ENCODE assay signal across 17 mouse cellular contexts in genomic region chr7:65018036-65018679, GRCm38 (mm10).
DNase-seq lines count a peak whose midpoint lies in the region; ATAC-seq and TF ChIP-seq lines count a peak whose summit lies in the region.
"Had no signal": no experiment of that assay in that cellular context is flagged by ENCODE, and none has a peak within 500 bp of the region (broad histone marks: within the 10 kb centered on the region; RNA-seq: fewer than 3 reads in every experiment).

No protein-coding gene starts in this region.

- no peak overlapping the region for H3K4me3 ChIP-seq in forebrain, embryonic 15.5 days
- H3K4me3 ChIP-seq in hindbrain, postnatal 0 days (ENCODE audit: low read length) = no peak overlapping the region
- H3K4me3 ChIP-seq in midbrain, embryonic 16.5 days (ENCODE audit: low read depth, low read length) = no peak overlapping the region
- H3K4me3 ChIP-seq: embryonic facial prominence, embryonic 10.5 days; neural tube, embryonic 13.5 days had no signal

- peak; percentile 7 for DNase-seq in layer of hippocampus, adult 11-12 months (ENCODE audit: low spot score)
- no peak for DNase-seq in layer of hippocampus, postnatal 36 days
- peak; percentile 22 for DNase-seq in hindbrain, postnatal 0 days (ENCODE audit: low spot score)
- DNase-seq in T-cell, adult 2 months (ENCODE audit: low spot score) = no peak
- no peak for DNase-seq in adrenal gland, postnatal 10 days
- DNase-seq: adrenal gland, postnatal 36 days; B cell, adult 2 months; cerebellum, adult 18-20 months; gastrocnemius, postnatal 10 days; kidney, adult 11 months; kidney, postnatal 25 days; liver; lung, embryonic 14.5 days had no signal

- 21% methylated on average over 8 of the region's 8 CpGs for WGBS in forebrain, embryonic 15.5 days
- WGBS in hindbrain, postnatal 0 days = 31% methylated on average over 8 of the region's 8 CpGs
- 30% methylated on average over 8 of the region's 8 CpGs for WGBS in midbrain, embryonic 16.5 days

- H3K27me3 ChIP-seq in forebrain, embryonic 15.5 days = no peaks in the 10 kb centered on the region
- H3K27me3 ChIP-seq in hindbrain, postnatal 0 days (ENCODE audit: insufficient read depth, low read length) = no peaks in the 10 kb centered on the region
- no peaks in the 10 kb centered on the region for H3K27me3 ChIP-seq in midbrain, embryonic 16.5 days (ENCODE audit: control insufficient read depth, insufficient read depth, low read depth, low read length)
- H3K27me3 ChIP-seq: neural tube, embryonic 13.5 days had no signal

- H3K4me1 ChIP-seq in forebrain, embryonic 15.5 days = peaks cover 18% of the 10 kb centered on the region
- H3K4me1 ChIP-seq in hindbrain, postnatal 0 days (ENCODE audit: insufficient read depth, low read length) = no peaks in the 10 kb centered on the region
- H3K4me1 ChIP-seq in midbrain, embryonic 16.5 days (ENCODE audit: control insufficient read depth, insufficient read depth, low read length) = peaks cover 11% of the 10 kb centered on the region

- no peak overlapping the region for H3K4me2 ChIP-seq in forebrain, embryonic 15.5 days (replicated peaks)
- no peak overlapping the region for H3K4me2 ChIP-seq in hindbrain, postnatal 0 days (ENCODE audit: low read depth, low read length)
- H3K4me2 ChIP-seq in midbrain, embryonic 16.5 days (ENCODE audit: low read length) = no peak overlapping the region
- H3K4me2 ChIP-seq: lung, embryonic 14.5 days; neural tube, embryonic 13.5 days had no signal

- H3K9ac ChIP-seq in forebrain, embryonic 15.5 days (replicated peaks) = no peak overlapping the region
- H3K9ac ChIP-seq in hindbrain, postnatal 0 days (replicated peaks; ENCODE audit: low read length) = no peak overlapping the region
- no peak overlapping the region for H3K9ac ChIP-seq in midbrain, embryonic 16.5 days (ENCODE audit: low read depth, low read length)
- H3K9ac ChIP-seq: lung, embryonic 14.5 days; neural tube, embryonic 13.5 days had no signal

- ATAC-seq in forebrain, embryonic 15.5 days (replicated peaks) = peak; percentile 83
- no peak for ATAC-seq in hindbrain, postnatal 0 days
- ATAC-seq in midbrain, embryonic 16.5 days = peak; percentile 54

- H3K27ac ChIP-seq in forebrain, embryonic 15.5 days (replicated peaks) = peak overlapping the region; percentile 41
- 0 out of 2 replicates have a peak overlapping the region, but pooled peaks have one; percentile 1 for H3K27ac ChIP-seq in hindbrain, postnatal 0 days
- H3K27ac ChIP-seq in midbrain, embryonic 16.5 days (ENCODE audit: low read length) = peak overlapping the region; percentile 23
- H3K27ac ChIP-seq: embryonic facial prominence, embryonic 10.5 days; neural tube, embryonic 13.5 days had no signal

- no peaks in the 10 kb centered on the region for H3K36me3 ChIP-seq in forebrain, embryonic 15.5 days
- no peaks in the 10 kb centered on the region for H3K36me3 ChIP-seq in hindbrain, postnatal 0 days (ENCODE audit: insufficient read depth, low read length)
- H3K36me3 ChIP-seq in midbrain, embryonic 16.5 days (ENCODE audit: control insufficient read depth, insufficient read depth, low read length) = no peaks in the 10 kb centered on the region
- H3K36me3 ChIP-seq: embryonic facial prominence, embryonic 10.5 days; neural tube, embryonic 13.5 days had no signal

- no peaks in the 10 kb centered on the region for H3K9me3 ChIP-seq in forebrain, embryonic 15.5 days
- no peaks in the 10 kb centered on the region for H3K9me3 ChIP-seq in hindbrain, postnatal 0 days (ENCODE audit: low read length)
- no peaks in the 10 kb centered on the region for H3K9me3 ChIP-seq in midbrain, embryonic 16.5 days (replicated peaks; ENCODE audit: control insufficient read depth, low read length, poor library complexity, severe bottlenecking)
- H3K9me3 ChIP-seq: embryonic facial prominence, embryonic 10.5 days; neural tube, embryonic 13.5 days had no signal

- TF ChIP-seq CTCF in hindbrain, postnatal 0 days (IDR thresholded peaks at IDR 0.05; ENCODE audit: low read depth) = no peak

Comparison
In these comparisons a context has a peak if more than half of its experiments do, and no peak if none do; other contexts are left out.
1. DNase-seq: peak in layer of hippocampus, adult 11-12 months (single experiment) and hindbrain, postnatal 0 days (single experiment); none in layer of hippocampus, postnatal 36 days (0 of 2), T-cell, adult 2 months (single experiment) and adrenal gland, postnatal 10 days (single experiment).
2. Peak in every context shown above with its lines, with median percentiles within 50 percentile points of each other: H3K27ac ChIP-seq.